Mouse (Mus musculus) stomach, postnatal 0 days (tissue): ENCODE data around the gene H2-Q10. TPM values are rescaled to one million over a fixed set of nuclear protein-coding genes. Genes with fewer than 3 reads are reported as not detected.
"Not testable (repeated sequence)": the region's sequence is repeated elsewhere in the genome, so short reads cannot be mapped to it uniquely, and the experiment has no call there.

Experiments
- ATAC-seq: fragments of 200-750 bp; cut with Nextera tagmentation; 2 replicates; pipeline ENCODE4 v1.8.0; 2017; ENCODE audit not compliant: low FRiP score, low TSS enrichment
- DNase-seq: peaks from one replicate; pipeline ENCODE4 v3.0.0-alpha.2; 2016; ENCODE audit warnings: low spot score
- H3K27ac ChIP-seq: fragments of 300-500 bp; sonication (generic); replicated peaks from 2 replicates; pipeline ENCODE4 v1.5.1; 2014; ENCODE audit warnings: mild to moderate bottlenecking, control low read depth
- H3K27me3 ChIP-seq: fragments of 300-500 bp; sonication (generic); 2 replicates; pipeline ENCODE4 v1.6.1; 2014; ENCODE audit warnings: low read length; ENCODE audit not compliant: control insufficient read depth, insufficient read depth
- H3K36me3 ChIP-seq: fragments of 300-500 bp; sonication (generic); 2 replicates; pipeline ENCODE4 v1.6.1; 2014; ENCODE audit warnings: low read length, mixed read lengths; ENCODE audit not compliant: control insufficient read depth, insufficient read depth
- H3K4me1 ChIP-seq: fragments of 300-500 bp; sonication (generic); replicated peaks from 2 replicates; pipeline ENCODE4 v1.6.1; 2014; ENCODE audit warnings: antibody characterized with exemption; ENCODE audit not compliant: control insufficient read depth, insufficient read depth
- H3K4me2 ChIP-seq: fragments of 300-500 bp; sonication (generic); replicated peaks from 2 replicates; pipeline ENCODE4 v1.6.1; 2014; ENCODE audit warnings: low read depth, mild to moderate bottlenecking, control low read depth, moderate library complexity
- H3K4me3 ChIP-seq: fragments of 300-500 bp; sonication (generic); 2 replicates; pipeline ENCODE4 v1.5.1; 2014; ENCODE audit warnings: low read depth, low read length, control low read depth
- H3K9ac ChIP-seq: fragments of 300-500 bp; sonication (generic); 2 replicates; pipeline ENCODE4 v1.6.1; 2014; ENCODE audit warnings: mild to moderate bottlenecking, low read length, control low read depth, mixed read lengths
- H3K9me3 ChIP-seq: fragments of 300-500 bp; sonication (generic); 2 replicates; pipeline ENCODE4 v1.6.1; 2016; ENCODE audit warnings: low read length; ENCODE audit not compliant: control insufficient read depth
- CTCF ChIP-seq: IDR thresholded peaks from 2 replicates; pipeline ENCODE4 v1.5.1; 2016; ENCODE audit warnings: antibody characterized with exemption, low read depth, mild to moderate bottlenecking, moderate library complexity
- WGBS: fragments of 180-500 bp; shearing (Covaris S2); extraction: QIAGEN DNeasy Blood & Tissue Kit; methylation state at CpG from one replicate; pipeline ENCODE4 v1.1.7; 2014; 5-methylcytosine and 5-hydroxymethylcytosine counted together
- polyA plus RNA-seq: library from polyadenylated mRNA; unstranded; fragments of >200 nt; fragmentation: Nextera tagmentation; extraction: Ambion mirVana; gene quantifications from 2 replicates; pipeline ENCODE4 v1.2.1, GENCODE M21; 2015

H2-Q10 gene
- polyA plus RNA-seq, 1 experiment from 2014 or later: 0.99 TPM

GRCm38 (mm10) chr17:35438885-35439284, 31.0 kb upstream of the H2-Q10 start, which contains the start of gene H2-Q7:
Gene H2-Q7 (plus strand): TSS chr17:35439155.
- H3K9me3 ChIP-seq, H3K27me3 ChIP-seq, H3K36me3 ChIP-seq, H3K4me1 ChIP-seq, H3K27ac ChIP-seq: not testable (repeated sequence)
- peak; percentile 85 for DNase-seq
- Histone ChIP-seq H3K4me2 (peak within 1 kb of the TSS; percentile 81), H3K9ac (peak within 1 kb of the TSS; percentile 35; the same call in 1 of the 2 replicates), H3K4me3 (peak within 1 kb of the TSS; percentile 41)
- 0 out of 2 replicates have a peak, but pooled peaks have one; percentile 11 for TF ChIP-seq CTCF
- peak; percentile 95 for ATAC-seq
- WGBS: 3% methylated on average over 18 of the region's 18 CpGs

- WGBS: 1% methylated on average over 41 of the region's 48 CpGs
- H3K36me3 ChIP-seq, H3K27ac ChIP-seq, ATAC-seq, H3K9me3 ChIP-seq, H3K4me1 ChIP-seq, H3K27me3 ChIP-seq: not testable (repeated sequence)
- Histone ChIP-seq H3K9ac (peak overlapping the region; percentile 35; the same call in 1 of the 2 replicates), H3K4me2 (peak overlapping the region; percentile 81), H3K4me3 (peak overlapping the region; percentile 41)
- peak; percentile 24 for DNase-seq
Observed at GRCm38 (mm10) chr17:35439295-35439747, 30.6 kb upstream of the H2-Q10 start.

GRCm38 (mm10) chr17:35439925-35440645, 29.8 kb upstream of the H2-Q10 start:
- not testable (repeated sequence) for H3K27ac ChIP-seq, H3K9me3 ChIP-seq, H3K9ac ChIP-seq, H3K4me3 ChIP-seq, H3K4me1 ChIP-seq, H3K27me3 ChIP-seq, H3K36me3 ChIP-seq, H3K4me2 ChIP-seq, ATAC-seq
- peak; percentile 23 for DNase-seq
- WGBS: 53% methylated on average over 23 of the region's 27 CpGs

GRCm38 (mm10) chr17:35442376-35442775, 27.5 kb upstream of the H2-Q10 start:
- ATAC-seq, H3K36me3 ChIP-seq, H3K27me3 ChIP-seq, H3K4me2 ChIP-seq, H3K9me3 ChIP-seq, H3K4me3 ChIP-seq, H3K4me1 ChIP-seq, DNase-seq, H3K27ac ChIP-seq, H3K9ac ChIP-seq: not testable (repeated sequence)
- 93% methylated on average over 2 of the region's 2 CpGs for WGBS

GRCm38 (mm10) chr17:35444510-35444909, 25.4 kb upstream of the H2-Q10 start:
- not testable (repeated sequence) for H3K4me2 ChIP-seq, H3K9ac ChIP-seq, H3K4me3 ChIP-seq, DNase-seq, ATAC-seq, H3K27ac ChIP-seq, H3K9me3 ChIP-seq, H3K27me3 ChIP-seq, H3K36me3 ChIP-seq, H3K4me1 ChIP-seq
- WGBS: 78% methylated on average over 2 of the region's 2 CpGs

GRCm38 (mm10) chr17:35458247-35458646, 11.6 kb upstream of the H2-Q10 start:
- H3K4me2 ChIP-seq, H3K9ac ChIP-seq, ATAC-seq, H3K27me3 ChIP-seq, H3K36me3 ChIP-seq, H3K9me3 ChIP-seq, H3K4me3 ChIP-seq, H3K27ac ChIP-seq, H3K4me1 ChIP-seq, DNase-seq: not testable (repeated sequence)
- no CpG with 5 or more reads among the region's 1 CpGs for WGBS

GRCm38 (mm10) chr17:35460513-35461341, 9.2 kb upstream of the H2-Q10 start:
- 66% methylated on average over 3 of the region's 9 CpGs for WGBS
- DNase-seq, ATAC-seq, H3K36me3 ChIP-seq, H3K4me2 ChIP-seq, H3K9me3 ChIP-seq, H3K27me3 ChIP-seq, H3K4me1 ChIP-seq, H3K4me3 ChIP-seq, H3K27ac ChIP-seq, H3K9ac ChIP-seq: not testable (repeated sequence)
